In the genomic region with DNA sequence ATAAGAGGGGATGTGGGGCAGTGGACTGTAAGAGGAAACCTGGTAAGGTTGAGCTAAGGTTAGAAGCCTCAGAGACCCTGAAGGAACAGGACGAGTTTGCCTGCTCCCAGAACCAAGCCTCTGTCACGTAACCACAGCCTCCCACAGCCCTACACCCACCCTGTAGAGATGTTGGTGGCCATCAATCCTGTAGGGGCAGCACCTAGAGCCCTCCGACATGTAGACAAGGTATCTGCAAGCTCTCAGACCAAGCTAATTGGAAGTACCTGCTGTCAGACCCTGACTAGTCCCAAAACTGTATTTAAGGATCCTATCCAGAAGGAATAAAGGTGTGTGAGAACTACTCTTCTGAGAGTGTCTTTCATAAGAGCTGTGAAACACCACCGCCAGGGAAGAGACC, we compare ENCODE assay signal across 18 mouse cellular contexts. TPM values are rescaled to one million over a fixed set of nuclear protein-coding genes. Genes with fewer than 3 reads are reported as not detected.
DNase-seq lines count a peak whose midpoint lies in the region; TF ChIP-seq lines count a peak whose summit lies in the region.
"Had no signal": no experiment of that assay in that cellular context is flagged by ENCODE, and none has a peak within 500 bp of the region (broad histone marks: within the 10 kb centered on the region; RNA-seq: fewer than 3 reads in every experiment).

No protein-coding gene starts in this region.

- H3K79me2 ChIP-seq in heart, adult 2 months (replicated peaks; ENCODE audit: control insufficient read depth, insufficient read depth, low read length), result no peaks in the 10 kb centered on the region

- TF ChIP-seq POLR2A in heart, adult 2 months (IDR thresholded peaks at IDR 0.05; ENCODE audit: insufficient read depth, low read depth, low read length), result no peak
- TF ChIP-seq POLR2A in bone marrow macrophage, adult 2 months (IDR thresholded peaks at IDR 0.05; ENCODE audit: borderline replicate concordance, low read depth, low read length), result no peak

- H3K27ac ChIP-seq in heart, adult 2 months, result no peak overlapping the region
- peak overlapping the region; percentile 51 for H3K27ac ChIP-seq in bone marrow macrophage, adult 2 months (ENCODE audit: insufficient read depth, low read depth, low read length)
- H3K27ac ChIP-seq: embryonic facial prominence, embryonic 12.5 days; embryonic facial prominence, embryonic 15.5 days; hindbrain, embryonic 12.5 days; hindbrain, postnatal 0 days had no signal

- WGBS in heart, adult 2 months, result 85% methylated on average over 4 of the region's 4 CpGs

- no peak for TF ChIP-seq EP300 in heart, adult 2 months (IDR thresholded peaks at IDR 0.05; ENCODE audit: insufficient read depth, low read depth, low read length)

- intact Hi-C loops in heart, adult 2 months (cut with DNase I), result no loop called here

- peak; percentile 71 for DNase-seq in heart, adult 11 months
- DNase-seq in heart, adult 2 months, result no peak
- peak; percentile 51 for DNase-seq in ES-CJ7 (ENCODE audit: low read depth, low spot score)
- DNase-seq in adrenal gland, adult 18-20 months (ENCODE audit: low spot score in 2 of 2), result no peak
- no peak for DNase-seq in thymus, adult 18-20 months
- DNase-seq: adrenal gland, adult 8-10 months; adrenal gland, postnatal 25 days; cerebellum, adult 18-20 months; cerebellum, adult 9-11 months; cerebellum, postnatal 25 days; forebrain, postnatal 0 days; gastrocnemius, postnatal 25 days; kidney, adult 18-20 months had no signal

- no peaks in the 10 kb centered on the region for H3K27me3 ChIP-seq in heart, adult 2 months (ENCODE audit: control insufficient read depth, insufficient read depth, low read length)
- H3K27me3 ChIP-seq: embryonic facial prominence, embryonic 12.5 days; embryonic facial prominence, embryonic 15.5 days; hindbrain, embryonic 12.5 days had no signal

- H3K9ac ChIP-seq in heart, adult 2 months (ENCODE audit: low read depth, low read length), result no peak overlapping the region
- H3K9ac ChIP-seq: embryonic facial prominence, embryonic 12.5 days; embryonic facial prominence, embryonic 15.5 days; forebrain, postnatal 0 days; hindbrain, embryonic 12.5 days had no signal

- H3K36me3 ChIP-seq in heart, adult 2 months (ENCODE audit: control insufficient read depth, insufficient read depth, low read length), result no peaks in the 10 kb centered on the region
- H3K36me3 ChIP-seq: embryonic facial prominence, embryonic 12.5 days; embryonic facial prominence, embryonic 15.5 days; hindbrain, embryonic 12.5 days had no signal

- H3K4me3 ChIP-seq in heart, adult 2 months, result no peak overlapping the region
- H3K4me3 ChIP-seq in bone marrow macrophage, adult 2 months (ENCODE audit: insufficient read depth, low read length), result no peak overlapping the region
- H3K4me3 ChIP-seq: embryonic facial prominence, embryonic 12.5 days; embryonic facial prominence, embryonic 15.5 days; hindbrain, embryonic 12.5 days had no signal

- TF ChIP-seq CTCF in heart, adult 2 months (IDR thresholded peaks at IDR 0.05), result no peak
- TF ChIP-seq CTCF in bone marrow macrophage, adult 2 months (IDR thresholded peaks at IDR 0.05; ENCODE audit: low read depth, low read length), result no peak

- H3K4me1 ChIP-seq in heart, adult 2 months (ENCODE audit: control insufficient read depth, insufficient read depth, low read length), result no peaks in the 10 kb centered on the region
- H3K4me1 ChIP-seq in bone marrow macrophage, adult 2 months (ENCODE audit: control insufficient read depth, insufficient read depth, low read length), result peaks cover 41% of the 10 kb centered on the region
- H3K4me1 ChIP-seq: embryonic facial prominence, embryonic 12.5 days; embryonic facial prominence, embryonic 15.5 days; hindbrain, embryonic 12.5 days had no signal

RNA-seq across cellular contexts. Expression of a gene that starts 3.5 kb away (rescaled TPM):
- under 1 TPM; 0.27 to 0.39 TPM for total RNA-seq in heart, adult 2 months (2021)
- 0.12 and 0.23 TPM in 2 replicates for polyA plus RNA-seq in heart, adult 2 months (2012; rRNA removed)
- polyA plus RNA-seq in bone marrow macrophage, adult 2 months (2012; ENCODE audit: insufficient read depth, insufficient read length, missing spikeins), result 14.5 and 15.9 TPM in 2 replicates
- under 1 TPM; 0.36 to 0.58 TPM for total RNA-seq in adrenal gland, adult 18-20 months (2021)

RNA-seq across cellular contexts. Expression of a gene that starts 33.9 kb away (rescaled TPM):
- total RNA-seq in heart, adult 2 months (2021), result 10 to 100 TPM; 65.9 to 71.1 TPM
- 14.6 and 30.2 TPM in 2 replicates for polyA plus RNA-seq in heart, adult 2 months (2012; rRNA removed)
- 89.8 and 99.4 TPM in 2 replicates for polyA plus RNA-seq in bone marrow macrophage, adult 2 months (2012; ENCODE audit: insufficient read depth, insufficient read length, missing spikeins)
- total RNA-seq in adrenal gland, adult 18-20 months (2021), result 100 to 1,000 TPM; 105 to 120 TPM

Comparison
In these comparisons a context has a peak if more than half of its experiments do, and no peak if none do; other contexts are left out.
1. DNase-seq: peak in heart, adult 11 months (single experiment) and ES-CJ7 (single experiment); none in heart, adult 2 months (0 of 2), adrenal gland, adult 18-20 months (0 of 2) and thymus, adult 18-20 months (0 of 2).